Mouse (Mus musculus) megakaryocyte, embryonic 14.5 days (primary cell): ENCODE data around the gene Prdm11.

Experiments used
- FLI1 ChIP-seq: IDR thresholded peaks from 2 replicates; pipeline ENCODE4 v1.6.1; 2012; ENCODE audit warnings: low read length, inconsistent platforms, mixed read lengths
- GATA1 ChIP-seq: IDR thresholded peaks from 3 replicates; pipeline ENCODE4 v1.6.1; 2012; ENCODE audit warnings: mixed read lengths, low read length, inconsistent platforms, borderline replicate concordance

DNA sequence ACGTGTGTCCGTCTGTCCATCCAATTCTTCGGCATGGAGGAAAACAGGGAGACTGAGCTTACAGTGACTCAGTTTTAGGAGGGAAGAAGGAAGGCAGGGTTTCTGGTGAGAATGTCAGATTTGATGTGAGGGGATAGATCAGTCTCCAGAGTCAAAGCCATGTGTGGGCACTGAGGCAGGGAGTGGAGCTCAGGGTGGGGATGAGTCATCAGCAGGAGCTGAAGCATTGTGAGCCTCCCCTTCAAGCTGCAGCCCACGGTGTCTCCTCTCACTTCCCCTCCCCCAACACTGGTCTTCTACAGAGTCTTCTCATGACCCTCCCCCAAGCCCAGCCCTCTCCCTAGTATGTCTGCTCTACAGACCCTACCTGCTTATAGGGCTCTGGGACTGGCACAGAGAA is 33.4 kb upstream of the Prdm11 start:
- TF ChIP-seq GATA1 (no peak), FLI1 (no peak)
